Mouse (Mus musculus) activated CD4-positive, CD25-positive, alpha-beta regulatory T cell, adult 9 weeks (primary cell): ENCODE results near the gene Uts2b. TPM values are rescaled to one million over a fixed set of nuclear protein-coding genes. Genes with fewer than 3 reads are reported as not detected.

Source experiments
- polyA plus RNA-seq: library from polyadenylated mRNA; unstranded; fragments of 100-300 nt; shearing (Covaris generic); gene quantifications from one replicate; pipeline ENCODE4 v1.2.1, GENCODE M21; 2017

Gene Uts2b
- not detected for polyA plus RNA-seq

DNA sequence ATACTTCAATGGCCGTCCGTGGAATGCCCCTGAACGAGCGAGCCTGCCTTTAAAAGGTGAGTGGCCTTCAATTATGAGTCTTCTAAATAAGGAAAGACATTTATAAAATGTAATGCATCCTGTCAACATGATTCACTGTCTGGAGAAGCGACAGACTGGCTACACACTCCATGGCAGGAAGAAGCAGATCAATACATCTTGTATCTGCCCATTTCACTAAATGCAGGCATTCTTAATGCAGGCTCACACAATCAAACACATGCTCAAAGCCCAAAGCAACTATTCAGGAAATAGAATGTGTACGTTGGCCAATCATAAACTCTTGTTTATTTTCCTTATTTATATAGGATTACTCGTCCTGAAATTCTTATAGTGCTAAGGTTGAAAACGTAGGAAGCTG lies at the start of gene Uts2b:
Gene Uts2b (minus strand): TSS at position 49 of the 400 bp plus-strand sequence.

DNA sequence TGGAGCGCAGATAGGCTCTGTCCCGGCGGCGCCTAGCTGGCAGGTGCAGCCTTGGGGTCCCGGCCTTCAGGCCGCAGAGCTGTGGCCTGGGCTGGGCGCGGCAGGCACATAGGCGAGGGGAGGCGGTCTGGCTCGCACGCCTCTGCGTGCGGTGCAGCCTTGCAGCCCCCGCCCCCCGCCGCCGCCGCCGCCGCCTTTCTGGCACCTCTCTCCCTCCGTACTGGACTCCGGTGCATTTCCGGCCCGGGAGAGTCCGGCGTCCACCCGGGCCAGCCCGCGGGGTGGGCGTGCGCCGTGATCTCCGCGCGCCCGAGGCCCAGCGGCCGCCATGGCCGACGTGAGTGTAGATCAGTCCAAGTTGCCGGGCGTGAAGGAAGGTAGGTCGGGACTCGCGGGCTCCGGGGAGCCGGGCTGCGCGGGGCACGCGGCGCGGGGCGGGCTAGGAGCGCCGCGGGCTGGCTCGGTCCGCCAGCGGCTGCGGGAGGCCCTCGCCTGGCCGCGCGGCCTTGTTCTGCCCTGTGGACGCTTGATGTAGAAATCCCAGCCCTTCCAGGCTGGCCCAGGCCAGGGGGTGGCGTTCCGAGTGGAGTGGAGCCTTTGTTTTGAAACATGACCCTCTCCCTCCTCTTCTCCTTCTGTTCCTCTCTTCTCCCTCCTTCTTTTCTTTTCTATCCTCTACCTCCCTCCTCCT lies 18.9 kb upstream of the Uts2b start, which contains the start of gene Ccdc50:
Gene Ccdc50 (plus strand): TSS at position 109 of the 691 bp plus-strand sequence.

DNA sequence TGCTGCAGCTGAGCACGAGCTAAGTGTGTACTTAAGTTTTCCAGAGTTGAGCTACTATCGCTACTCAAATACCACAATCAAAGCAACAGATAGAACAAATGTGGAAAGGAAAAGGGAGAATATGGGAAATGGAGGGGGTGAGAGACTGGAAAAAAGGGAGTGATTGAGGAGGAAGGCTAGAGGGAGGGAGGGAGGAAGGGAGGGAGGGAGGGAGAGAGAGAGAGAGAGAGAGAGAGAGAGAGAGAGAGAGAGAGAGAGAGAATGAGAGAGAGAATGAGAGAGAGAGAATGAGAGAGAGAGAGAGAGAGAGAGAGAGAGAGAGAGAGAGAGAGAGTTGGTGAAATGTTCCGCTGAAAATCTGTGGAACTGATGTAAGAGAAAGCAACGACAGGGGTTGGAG lies 62.9 kb downstream of the Uts2b start, which contains the start of gene Ostn:
Gene Ostn (plus strand): TSS at position 301 of the 400 bp plus-strand sequence.

Other genes with a start within 250 kb of the Uts2b start
- not detected for gene Ostn, start 62.8 kb downstream of the Uts2b start, polyA plus RNA-seq
- 44.9 TPM for gene Ccdc50, start 18.6 kb upstream of the Uts2b start, polyA plus RNA-seq